Mouse (Mus musculus): ENCODE results near the gene Tbc1d2.

GRCm38 (mm10) chr4:46642924-46643675, 6.9 kb downstream of the Tbc1d2 start:
- TF ChIP-seq CTCF (IDR thresholded peaks at IDR 0.05; ENCODE audit: low read depth, low read length) (no peak), POLR2A (IDR thresholded peaks at IDR 0.05; ENCODE audit: extremely low read depth, insufficient read depth, low read length) (no peak)

Measured in liver, adult 2 months (tissue).